Mouse (Mus musculus) liver, postnatal 0 days (tissue): ENCODE measurements at regions not wholly inside any gene's neighbourhood (a gene's known extent, or its start where the extent isn't known, plus 50 kb on each side); places are given as distances from the start of the nearest gene placed in this dataset.

Source experiments
- CTCF ChIP-seq: sonication (generic); IDR thresholded peaks from 2 replicates; pipeline ENCODE4 v1.5.1; 2016; ENCODE audit warnings: antibody characterized with exemption, low read depth
- EP300 ChIP-seq: IDR thresholded peaks from 2 replicates; pipeline ENCODE4 v1.6.1; 2016; ENCODE audit warnings: antibody characterized with exemption, low read depth, mild to moderate bottlenecking

- TF ChIP-seq EP300: no peak
- TF ChIP-seq CTCF: no peak
Measured at GRCm38 (mm10) chr1:194182293-194182692, 435.7 kb upstream of the Plxna2 start.
